Mouse (Mus musculus) stomach, embryonic 16.5 days (tissue): ENCODE results near the gene Npy5r. TPM values are rescaled to one million over a fixed set of nuclear protein-coding genes. Genes with fewer than 3 reads are reported as not detected.
A peak's percentile ranks its signal among the peaks of the same experiment; 100 is the strongest.

ENCODE experiments used
- ATAC-seq: fragments of 200-750 bp; cut with Nextera tagmentation; 2 replicates; pipeline ENCODE4 v1.8.0; 2017; ENCODE audit warnings: moderate number of reproducible peaks, moderate TSS enrichment; ENCODE audit not compliant: insufficient read depth, low FRiP score
- H3K27ac ChIP-seq: fragments of 300-500 bp; sonication (generic); 2 replicates; pipeline ENCODE4 v1.5.1; 2014; ENCODE audit warnings: low read length
- H3K27me3 ChIP-seq: fragments of 300-500 bp; sonication (generic); 2 replicates; pipeline ENCODE4 v1.6.1; 2014; ENCODE audit warnings: low read length, control low read depth, mixed read lengths; ENCODE audit not compliant: control insufficient read depth, insufficient read depth
- H3K36me3 ChIP-seq: fragments of 300-500 bp; sonication (generic); 2 replicates; pipeline ENCODE4 v1.6.1; 2014; ENCODE audit warnings: low read length; ENCODE audit not compliant: control insufficient read depth, insufficient read depth
- H3K4me1 ChIP-seq: fragments of 300-500 bp; sonication (generic); 2 replicates; pipeline ENCODE4 v1.6.1; 2014; ENCODE audit warnings: low read length, control low read depth, mixed read lengths; ENCODE audit not compliant: control insufficient read depth, insufficient read depth
- H3K4me2 ChIP-seq: fragments of 300-500 bp; sonication (generic); 2 replicates; pipeline ENCODE4 v1.6.1; 2014; ENCODE audit warnings: low read depth, low read length, mixed read lengths
- H3K4me3 ChIP-seq: fragments of 300-500 bp; sonication (generic); replicated peaks from 2 replicates; pipeline ENCODE4 v1.5.1; 2014; ENCODE audit warnings: mild to moderate bottlenecking, low read length
- H3K9ac ChIP-seq: fragments of 300-500 bp; sonication (generic); 2 replicates; pipeline ENCODE4 v1.6.1; 2014; ENCODE audit warnings: low read length
- H3K9me3 ChIP-seq: fragments of 300-500 bp; sonication (generic); replicated peaks from 2 replicates; pipeline ENCODE4 v1.6.1; 2016; ENCODE audit warnings: low read length, control low read depth; ENCODE audit not compliant: control insufficient read depth
- WGBS: fragments of 180-500 bp; shearing (Covaris S2); extraction: QIAGEN DNeasy Blood & Tissue Kit; methylation state at CpG from one replicate; pipeline ENCODE4 v1.1.7; 2014; 5-methylcytosine and 5-hydroxymethylcytosine counted together
- polyA plus RNA-seq: library from polyadenylated mRNA; unstranded; fragments of >200 nt; fragmentation: Nextera tagmentation; extraction: Ambion mirVana; gene quantifications from 2 replicates; pipeline ENCODE4 v1.2.1, GENCODE M21; 2015

Npy5r gene
- 0.08 and 0.12 TPM in 2 replicates for polyA plus RNA-seq

- WGBS: 3% methylated on average over 43 of the region's 43 CpGs
- peak within 1 kb of the TSS; percentile 40; the same call in 1 of the 2 replicates for H3K9ac ChIP-seq
Observed at GRCm38 (mm10) chr8:66687511-66688329, at the start of gene Npy5r. Npy5r (minus strand) TSS chr8:66688128.

GRCm38 (mm10) chr8:66731957-66732356 is 44.0 kb upstream of the Npy5r start:
- Histone ChIP-seq H3K4me3 (no peak overlapping the region), H3K36me3 (no peaks in the 10 kb centered on the region), H3K4me2 (no peak overlapping the region), H3K9me3 (no peaks in the 10 kb centered on the region), H3K9ac (no peak overlapping the region), H3K4me1 (no peaks in the 10 kb centered on the region), H3K27me3 (no peaks in the 10 kb centered on the region), H3K27ac (no peak overlapping the region)
- ATAC-seq: no peak
- whole genome bisulfite sequencing: 49% methylated on average over 5 of the region's 5 CpGs

More at GRCm38 (mm10) chr8:66687511-66688329, at the start of gene Npy5r:
- no peak for ATAC-seq
- Histone ChIP-seq H3K27ac (no peak within 1 kb of the TSS), H3K4me2 (peak within 1 kb of the TSS; percentile 78), H3K27me3 (peaks cover 15% of the 10 kb centered on the region), H3K4me1 (no peaks in the 10 kb centered on the region; the same call in 1 of the 2 replicates), H3K36me3 (no peaks in the 10 kb centered on the region), H3K9me3 (no peaks in the 10 kb centered on the region), H3K4me3 (peak within 1 kb of the TSS; percentile 48)

GRCm38 (mm10) chr8:66729446-66729845 is 41.5 kb upstream of the Npy5r start:
- no peaks in the 10 kb centered on the region for H3K27me3 ChIP-seq
- WGBS: 42% methylated on average over 7 of the region's 7 CpGs
- H3K4me3 ChIP-seq: no peak overlapping the region
- no peaks in the 10 kb centered on the region for H3K4me1 ChIP-seq
- H3K9me3 ChIP-seq: no peaks in the 10 kb centered on the region
- H3K27ac ChIP-seq: no peak overlapping the region
- H3K9ac ChIP-seq: no peak overlapping the region
- no peaks in the 10 kb centered on the region for H3K36me3 ChIP-seq
- ATAC-seq: no peak
- no peak overlapping the region for H3K4me2 ChIP-seq

GRCm38 (mm10) chr8:66722835-66723234 is 34.9 kb upstream of the Npy5r start:
- H3K9ac ChIP-seq: no peak overlapping the region
- H3K36me3 ChIP-seq: no peaks in the 10 kb centered on the region
- 81% methylated on average over 2 of the region's 2 CpGs for WGBS
- H3K27me3 ChIP-seq: no peaks in the 10 kb centered on the region
- H3K4me2 ChIP-seq: no peak overlapping the region
- H3K4me3 ChIP-seq: no peak overlapping the region
- H3K9me3 ChIP-seq: no peaks in the 10 kb centered on the region
- ATAC-seq: no peak
- no peaks in the 10 kb centered on the region for H3K4me1 ChIP-seq
- no peak overlapping the region for H3K27ac ChIP-seq

- no peak overlapping the region for H3K4me3 ChIP-seq
- H3K4me2 ChIP-seq: no peak overlapping the region
- H3K4me1 ChIP-seq: no peaks in the 10 kb centered on the region
- 83% methylated on average over 7 of the region's 7 CpGs for WGBS
- no peak overlapping the region for H3K27ac ChIP-seq
- no peak overlapping the region for H3K9ac ChIP-seq
- H3K9me3 ChIP-seq: no peaks in the 10 kb centered on the region
- H3K27me3 ChIP-seq: no peaks in the 10 kb centered on the region
- H3K36me3 ChIP-seq: no peaks in the 10 kb centered on the region
- no peak for ATAC-seq
Observed at GRCm38 (mm10) chr8:66714324-66714975, 26.5 kb upstream of the Npy5r start.

- WGBS: 41% methylated on average over 7 of the region's 7 CpGs
- no peaks in the 10 kb centered on the region for H3K36me3 ChIP-seq
- no peak overlapping the region for H3K27ac ChIP-seq
- no peak for ATAC-seq
- no peak overlapping the region for H3K4me2 ChIP-seq
- H3K4me1 ChIP-seq: peaks cover 8% of the 10 kb centered on the region
- H3K9me3 ChIP-seq: no peaks in the 10 kb centered on the region
- H3K4me3 ChIP-seq: no peak overlapping the region
- H3K27me3 ChIP-seq: peaks cover 10% of the 10 kb centered on the region
- no peak overlapping the region for H3K9ac ChIP-seq
Observed at GRCm38 (mm10) chr8:66698782-66699181, 10.9 kb upstream of the Npy5r start.

GRCm38 (mm10) chr8:66698011-66698410 is 10.1 kb upstream of the Npy5r start:
- Histone ChIP-seq H3K27ac (no peak overlapping the region), H3K9ac (no peak overlapping the region), H3K4me1 (peaks cover 8% of the 10 kb centered on the region), H3K27me3 (peaks cover 10% of the 10 kb centered on the region), H3K4me3 (peak overlapping the region; percentile 45; the same call in 1 of the 2 replicates), H3K9me3 (no peaks in the 10 kb centered on the region), H3K36me3 (no peaks in the 10 kb centered on the region), H3K4me2 (peak overlapping the region; percentile 73)
- no peak for ATAC-seq
- 8% methylated on average over 7 of the region's 7 CpGs for whole genome bisulfite sequencing

GRCm38 (mm10) chr8:66696970-66697843 is 9.3 kb upstream of the Npy5r start, which contains the start of gene Npy1r:
Npy1r (plus strand) TSS chr8:66697192.
- peak within 1 kb of the TSS; percentile 39; the same call in 1 of the 2 replicates for H3K9ac ChIP-seq
- H3K36me3 ChIP-seq: no peaks in the 10 kb centered on the region
- H3K4me1 ChIP-seq: peaks cover 8% of the 10 kb centered on the region
- no peak for ATAC-seq
- WGBS: 2% methylated on average over 30 of the region's 30 CpGs
- H3K27ac ChIP-seq: no peak within 1 kb of the TSS
- peak within 1 kb of the TSS; percentile 45 for H3K4me3 ChIP-seq
- peaks cover 10% of the 10 kb centered on the region for H3K27me3 ChIP-seq
- peak within 1 kb of the TSS; percentile 73 for H3K4me2 ChIP-seq
- no peaks in the 10 kb centered on the region for H3K9me3 ChIP-seq
